Mouse (Mus musculus) CH12.LX (cell line): ENCODE measurements around the gene Slc9a3r2. TPM values are rescaled to one million over a fixed set of nuclear protein-coding genes. Genes with fewer than 3 reads are reported as not detected.

Source experiments
- DNase-seq: peaks from one replicate; pipeline ENCODE4 v3.0.0-alpha.2; 2013; ENCODE audit errors: extremely low read depth
- H3K27ac ChIP-seq: 2 replicates; pipeline ENCODE4 v1.5.1; 2012; ENCODE audit warnings: low read depth, mild to moderate bottlenecking, control low read depth, moderate library complexity; ENCODE audit not compliant: insufficient read depth
- H3K27me3 ChIP-seq: replicated peaks from 2 replicates; pipeline ENCODE3; 2012; ENCODE audit warnings: inconsistent platforms
- H3K36me3 ChIP-seq, 2 experiments: replicated peaks in 1 of 2; 2 replicates each; pipeline versions ENCODE3 to v1.6.1; 2012; ENCODE audit warnings: inconsistent platforms in 1 of 2, low read length in 1 of 2, mild to moderate bottlenecking in 1 of 2, mixed read lengths in 1 of 2, moderate library complexity in 1 of 2; ENCODE audit not compliant: control insufficient read depth in 1 of 2, insufficient read depth in 1 of 2
- H3K4me1 ChIP-seq, 2 experiments: 2 replicates each; pipeline ENCODE4 v1.6.1; 2012; ENCODE audit warnings: inconsistent platforms in 1 of 2, moderate library complexity in 1 of 2; ENCODE audit not compliant: insufficient read depth in 2 of 2, control insufficient read depth in 1 of 2
- H3K4me2 ChIP-seq: 2 replicates; pipeline ENCODE4 v1.6.1; 2012; ENCODE audit warnings: low read depth, mild to moderate bottlenecking, control low read depth; ENCODE audit not compliant: poor library complexity, insufficient read depth, severe bottlenecking
- H3K4me3 ChIP-seq, 3 experiments: fragments of 150-350 bp in 1 of 3; sonication (generic) in 1 of 3; replicated peaks in 1 of 3; 2 replicates each; pipeline versions ENCODE3 to v1.5.1; 2011 to 2012; ENCODE audit warnings: low read depth in 2 of 3, low read length in 2 of 3, mild to moderate bottlenecking in 2 of 3, moderate library complexity in 2 of 3, control low read depth in 1 of 3, improper control_type of control experiment in 1 of 3, inconsistent platforms in 1 of 3, mixed read lengths in 1 of 3; ENCODE audit not compliant: poor library complexity in 1 of 3
- H3K79me2 ChIP-seq: replicated peaks from 2 replicates; pipeline ENCODE4 v1.6.1; 2012; ENCODE audit warnings: mild to moderate bottlenecking, moderate library complexity; ENCODE audit not compliant: control insufficient read depth, poor library complexity, insufficient read depth, severe bottlenecking; ENCODE audit errors: extremely low read depth
- H3K9ac ChIP-seq: 2 replicates; pipeline ENCODE4 v1.6.1; 2012; ENCODE audit warnings: low read depth, mild to moderate bottlenecking, control low read depth, moderate library complexity; ENCODE audit not compliant: insufficient read depth
- H3K9me3 ChIP-seq: replicated peaks from 2 replicates; pipeline ENCODE3; 2012; ENCODE audit warnings: low read length, inconsistent platforms, mixed read lengths
- BHLHE40 ChIP-seq: IDR thresholded peaks from 2 replicates; pipeline ENCODE4 v1.6.1; 2011; ENCODE audit warnings: mild to moderate bottlenecking, low read depth, low read length, improper control_type of control experiment
- CTCF ChIP-seq, 2 experiments: IDR thresholded peaks in 1 of 2; conservative IDR thresholded peaks in 1 of 2; 2 replicates each; pipeline ENCODE4 v1.5.1; 2011 to 2012; ENCODE audit warnings: low read depth in 2 of 2, low read length in 2 of 2, improper control_type of control experiment in 1 of 2, inconsistent platforms in 1 of 2, mild to moderate bottlenecking in 1 of 2, moderate library complexity in 1 of 2
- E2F4 ChIP-seq: IDR thresholded peaks from 2 replicates; pipeline ENCODE4 v1.6.1; 2011; ENCODE audit warnings: low read depth, low read length, improper control_type of control experiment; ENCODE audit not compliant: insufficient replicate concordance
- GABPA ChIP-seq: IDR thresholded peaks from 2 replicates; pipeline ENCODE4 v1.6.1; 2012; ENCODE audit warnings: low read depth, low read length, improper control_type of control experiment, inconsistent platforms; ENCODE audit not compliant: insufficient replicate concordance
- IRF4 ChIP-seq: IDR thresholded peaks from 2 replicates; pipeline ENCODE4 v1.6.1; 2014; ENCODE audit warnings: low read depth, mild to moderate bottlenecking, inconsistent platforms, low read length, improper control_type of control experiment
- JUND ChIP-seq: conservative IDR thresholded peaks from 2 replicates; pipeline ENCODE4 v1.6.1; 2011; ENCODE audit warnings: low read depth, low read length, improper control_type of control experiment
- MAZ ChIP-seq: IDR thresholded peaks from 2 replicates; pipeline ENCODE4 v1.6.1; 2012; ENCODE audit warnings: low read depth, mild to moderate bottlenecking, inconsistent platforms, low read length, improper control_type of control experiment, moderate library complexity
- MYC ChIP-seq: IDR thresholded peaks from 2 replicates; pipeline ENCODE4 v1.6.1; 2011; ENCODE audit warnings: low read depth, mild to moderate bottlenecking, improper control_type of control experiment, low read length
- NELFE ChIP-seq: IDR thresholded peaks from 2 replicates; pipeline ENCODE4 v1.6.1; 2011; ENCODE audit warnings: low read depth, low read length, improper control_type of control experiment
- PAX5 ChIP-seq: IDR thresholded peaks from 2 replicates; pipeline ENCODE4 v1.6.1; 2012; ENCODE audit warnings: low read length, inconsistent platforms, mixed read lengths
- POLR2A ChIP-seq: IDR thresholded peaks from 2 replicates; pipeline ENCODE4 v1.6.1; 2011; ENCODE audit warnings: low read depth, mild to moderate bottlenecking, improper control_type of control experiment, low read length
- POLR2AphosphoS2 ChIP-seq: IDR thresholded peaks from 2 replicates; pipeline ENCODE4 v1.6.1; 2011; ENCODE audit warnings: low read depth, low read length, improper control_type of control experiment
- RAD21 ChIP-seq: IDR thresholded peaks from 2 replicates; pipeline ENCODE4 v1.6.1; 2011; ENCODE audit warnings: low read depth, mild to moderate bottlenecking, low read length, improper control_type of control experiment, moderate library complexity
- RCOR1 ChIP-seq: conservative IDR thresholded peaks from 2 replicates; pipeline ENCODE4 v1.6.1; 2012; ENCODE audit warnings: low read depth, mild to moderate bottlenecking, inconsistent platforms, low read length, improper control_type of control experiment
- SMC3 ChIP-seq: IDR thresholded peaks from 2 replicates; pipeline ENCODE4 v1.6.1; 2011; ENCODE audit warnings: low read depth, low read length, improper control_type of control experiment
- TCF12 ChIP-seq: IDR thresholded peaks from 2 replicates; pipeline ENCODE4 v1.6.1; 2014; ENCODE audit warnings: low read depth, mild to moderate bottlenecking, inconsistent platforms, low read length, improper control_type of control experiment
- UBTF ChIP-seq: IDR thresholded peaks from 2 replicates; pipeline ENCODE4 v1.6.1; 2012; ENCODE audit warnings: low read depth, mild to moderate bottlenecking, inconsistent platforms, low read length, improper control_type of control experiment, moderate library complexity
- ZC3H11A ChIP-seq: IDR thresholded peaks from 2 replicates; pipeline ENCODE4 v1.6.1; 2012; ENCODE audit warnings: low read depth, mild to moderate bottlenecking, inconsistent platforms, low read length, improper control_type of control experiment
- ZNF384 ChIP-seq: IDR thresholded peaks from 2 replicates; pipeline ENCODE4 v1.6.1; 2012; ENCODE audit warnings: low read depth, low read length, improper control_type of control experiment, inconsistent platforms
- dilution Hi-C: fragments of 300-500 bp; cut with MboI; formaldehyde crosslinking; loops from 2 replicates; pipeline ENCODE4 v1.14.3; 2020; ENCODE audit warnings: low sequenced_read_pairs; ENCODE audit not compliant: extremely low pct_unique_long_range_greater_than_20kb, extremely low pct_ligation_motif_present
- in situ Hi-C: fragments of 300-500 bp; cut with MboI; formaldehyde crosslinking; loops from 3 replicates; pipeline ENCODE4 v1.14.3; 2019; ENCODE audit warnings: low sequenced_read_pairs, low pct_ligation_motif_present, low pct_unique_long_range_greater_than_20kb, mixed read lengths
- polyA plus RNA-seq: library from polyadenylated mRNA; unstranded; fragments of >175 nt; gene quantifications from 2 replicates; pipeline ENCODE4 v1.2.1, GENCODE M21; 2012; ENCODE audit warnings: low read depth; ENCODE audit not compliant: insufficient read length
- total RNA-seq, 2 experiments: library from RNA; depleted of rRNA; stranded (reverse); fragments of 300-350 nt in 1 of 2; fragments of >200 nt in 1 of 2; gene quantifications; 2 replicates each; pipeline ENCODE4 v1.2.3; 2012 to 2014

Gene Slc9a3r2
- 4.4 and 5.5 TPM in 2 replicates for total RNA-seq (2012; rRNA removed)
- total RNA-seq (2014; rRNA removed) = 1.8 and 2.1 TPM in 2 replicates
- polyA plus RNA-seq = 4.8 and 5.1 TPM in 2 replicates

DNA sequence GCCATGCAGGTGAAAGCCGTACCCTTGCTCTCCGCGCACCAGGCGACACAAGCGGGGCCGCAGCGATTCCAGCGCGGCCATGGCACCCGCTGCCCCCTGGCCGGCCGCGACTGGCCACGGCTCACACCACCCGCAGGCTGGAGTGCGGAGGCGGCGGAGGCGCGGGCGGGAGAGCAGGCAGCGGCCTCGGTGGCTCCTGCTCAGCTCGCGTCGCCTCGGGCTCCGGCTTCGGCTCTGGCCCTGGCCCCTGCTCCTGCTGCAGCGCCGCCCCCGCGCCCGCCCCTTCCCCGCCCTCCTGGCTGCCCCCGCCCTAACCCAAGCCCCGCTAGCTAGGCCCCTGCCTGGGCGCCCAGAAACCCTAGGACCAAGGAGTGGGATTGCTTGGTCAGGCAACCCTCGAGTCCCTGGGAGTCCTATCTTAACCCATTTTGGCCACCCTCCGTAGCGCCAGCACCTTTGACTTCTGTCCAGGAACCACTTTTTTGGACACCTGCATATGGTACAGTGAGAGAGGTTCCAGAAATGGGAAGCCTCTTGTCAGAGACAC, at the start of gene Slc9a3r2:
Gene Slc9a3r2, minus strand, starts transcription at position 258 of the 547 bp plus-strand sequence.
- no peak within 1 kb of the TSS for H3K27ac ChIP-seq
- TF ChIP-seq BHLHE40 (no peak), E2F4 (no peak), NELFE (no peak), ZNF384 (no peak), GABPA (no peak), TCF12 (no peak), ZC3H11A (no peak)
- in situ Hi-C loops = loop anchor here (5.0 kb wide), 1 partner anchor 53 kb away; no protein-coding TSS in a partner anchor
- H3K79me2 ChIP-seq = no peaks in the 10 kb centered on the region
- peak within 1 kb of the TSS; percentile 39 to 68 (median 44) for H3K4me3 ChIP-seq
- no peaks in the 10 kb centered on the region for H3K9me3 ChIP-seq
- dilution Hi-C loops = no loop called here
- H3K4me2 ChIP-seq = peak within 1 kb of the TSS; percentile 67
- DNase-seq = no peak
- peak within 1 kb of the TSS; percentile 10; the same call in 1 of the 2 replicates for H3K9ac ChIP-seq
- H3K36me3 ChIP-seq = no peaks in the 10 kb centered on the region
- H3K4me1 ChIP-seq = peaks cover 9 to 29% of the 10 kb centered on the region in 2 experiments
- H3K27me3 ChIP-seq = peaks cover 28% of the 10 kb centered on the region

DNA sequence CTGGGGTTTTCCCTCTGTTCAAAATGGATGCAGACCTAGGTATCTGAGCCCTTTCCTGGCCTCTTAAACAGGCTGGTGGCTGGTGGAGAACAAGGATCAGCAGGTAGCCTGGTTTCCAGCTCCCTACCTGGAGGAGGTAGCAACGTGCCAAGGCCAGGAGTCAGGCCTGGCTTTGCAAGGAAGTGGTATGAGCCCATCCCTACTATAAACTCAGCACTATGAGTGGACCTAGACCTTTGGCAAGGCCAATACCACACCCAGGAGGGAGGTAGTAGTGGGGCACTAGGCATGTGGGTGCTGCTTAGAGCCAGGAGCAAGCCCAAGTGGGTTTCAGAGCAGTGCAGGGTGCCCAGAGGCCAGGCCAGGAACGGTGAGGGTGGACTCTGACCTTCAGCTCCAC, 49.3 kb upstream of the Slc9a3r2 start:
- no peaks in the 10 kb centered on the region for H3K9me3 ChIP-seq
- TF ChIP-seq MAZ = no peak
- TF ChIP-seq POLR2A = no peak
- no peak for TF ChIP-seq UBTF
- TF ChIP-seq POLR2AphosphoS2 = no peak
- TF ChIP-seq PAX5 = no peak
- no peak for TF ChIP-seq CTCF (conservative IDR thresholded peaks at IDR 0.05 in 1 of 2, IDR thresholded peaks at IDR 0.05 in 1 of 2; ENCODE audit: low read depth in 2 of 2, low read length in 2 of 2)
- TF ChIP-seq IRF4 = no peak
- no peak for TF ChIP-seq RAD21
- no peak for TF ChIP-seq JUND
- TF ChIP-seq BHLHE40 = no peak
- TF ChIP-seq RCOR1 = no peak
- TF ChIP-seq GABPA = no peak
- TF ChIP-seq MYC = no peak
- no peak for TF ChIP-seq SMC3
- TF ChIP-seq, all 38 proteins: peak for 0
- dilution Hi-C loops = no loop called here
- H3K79me2 ChIP-seq = no peaks in the 10 kb centered on the region
- in situ Hi-C loops = no loop called here
- H3K9ac ChIP-seq = no peak overlapping the region
- no peaks in the 10 kb centered on the region for H3K27me3 ChIP-seq
- H3K4me1 ChIP-seq = peaks cover 6 to 42% of the 10 kb centered on the region in 2 experiments
- no peak overlapping the region for H3K27ac ChIP-seq
- H3K4me2 ChIP-seq = no peak overlapping the region
- peaks cover 44 to 55% of the 10 kb centered on the region in 2 experiments for H3K36me3 ChIP-seq
- H3K4me3 ChIP-seq = no peak overlapping the region
- DNase-seq = no peak
